Mouse (Mus musculus) lung, postnatal 0 days (tissue): ENCODE results near the gene Adamts7. TPM values are rescaled to one million over a fixed set of nuclear protein-coding genes. Genes with fewer than 3 reads are reported as not detected.
A peak's percentile ranks its signal among the peaks of the same experiment; 100 is the strongest.

Source experiments
- ATAC-seq: fragments of 200-750 bp; cut with Nextera tagmentation; 2 replicates; pipeline ENCODE4 v1.8.0; 2017; ENCODE audit warnings: moderate library complexity
- DNase-seq: peaks from one replicate; pipeline ENCODE4 v3.0.0-alpha.2; 2016; ENCODE audit warnings: low spot score
- H3K27ac ChIP-seq: fragments of 300-500 bp; sonication (generic); 2 replicates; pipeline ENCODE4 v1.5.1; 2014; ENCODE audit warnings: antibody characterized with exemption, mild to moderate bottlenecking, low read length, mixed read lengths
- H3K27me3 ChIP-seq: fragments of 300-500 bp; sonication (generic); replicated peaks from 2 replicates; pipeline ENCODE4 v1.6.1; 2014; ENCODE audit warnings: low read length, mixed read lengths; ENCODE audit not compliant: insufficient read depth
- H3K36me3 ChIP-seq: fragments of 300-500 bp; sonication (generic); 2 replicates; pipeline ENCODE4 v1.6.1; 2014; ENCODE audit warnings: low read length, mixed read lengths; ENCODE audit not compliant: insufficient read depth
- H3K4me1 ChIP-seq: fragments of 300-500 bp; sonication (generic); 2 replicates; pipeline ENCODE4 v1.6.1; 2014; ENCODE audit warnings: antibody characterized with exemption, low read depth, low read length, mixed read lengths; ENCODE audit not compliant: insufficient read depth
- H3K4me2 ChIP-seq: fragments of 300-500 bp; sonication (generic); replicated peaks from 2 replicates; pipeline ENCODE4 v1.6.1; 2014; ENCODE audit warnings: low read depth, mild to moderate bottlenecking, low read length, moderate library complexity, mixed read lengths
- H3K4me3 ChIP-seq: fragments of 300-500 bp; sonication (generic); 2 replicates; pipeline ENCODE4 v1.5.1; 2014; ENCODE audit warnings: low read depth, low read length
- H3K9ac ChIP-seq: fragments of 300-500 bp; sonication (generic); replicated peaks from 2 replicates; pipeline ENCODE4 v1.6.1; 2014; ENCODE audit warnings: low read depth, mild to moderate bottlenecking
- H3K9me3 ChIP-seq: fragments of 300-500 bp; sonication (generic); 2 replicates; pipeline ENCODE4 v1.6.1; 2016; ENCODE audit warnings: low read length, mixed read lengths
- CTCF ChIP-seq: IDR thresholded peaks from 2 replicates; pipeline ENCODE4 v1.5.1; 2016; ENCODE audit warnings: antibody characterized with exemption, mild to moderate bottlenecking
- EP300 ChIP-seq: IDR thresholded peaks from 2 replicates; pipeline ENCODE4 v1.6.1; 2016; ENCODE audit warnings: antibody characterized with exemption, mild to moderate bottlenecking, control low read depth
- WGBS: fragments of 180-500 bp; shearing (Covaris S2); extraction: QIAGEN DNeasy Blood & Tissue Kit; methylation state at CpG from one replicate; pipeline ENCODE4 v1.1.7; 2014; 5-methylcytosine and 5-hydroxymethylcytosine counted together
- polyA plus RNA-seq: library from polyadenylated mRNA; unstranded; fragments of >200 nt; fragmentation: Nextera tagmentation; extraction: Ambion mirVana; gene quantifications from 2 replicates; pipeline ENCODE4 v1.2.1, GENCODE M21; 2015

Gene Adamts7
- polyA plus RNA-seq, 1 experiment from 2014 or later = 4.1 TPM

DNA sequence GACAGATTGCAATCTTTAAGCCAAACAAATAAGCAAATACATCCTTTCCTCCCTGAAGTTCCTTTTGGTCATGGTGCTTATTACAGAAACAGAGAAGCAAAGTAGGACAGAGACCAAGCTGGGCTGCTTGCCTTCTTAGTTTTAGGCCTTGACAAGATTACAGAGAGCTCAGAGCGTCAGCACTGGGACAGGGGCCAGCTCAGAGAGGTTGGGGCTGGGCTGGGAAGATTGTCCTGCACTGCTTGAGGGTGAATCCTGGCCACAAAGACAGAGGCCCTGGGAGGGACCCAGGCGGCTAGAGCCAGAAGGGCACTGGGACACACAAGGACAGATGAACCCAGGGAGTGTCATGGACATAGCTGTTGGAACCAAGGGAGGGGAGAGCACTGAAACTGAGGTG lies 17.1 kb upstream of the Adamts7 start:
- WGBS = 22% methylated on average over 2 of the region's 2 CpGs
- no peaks in the 10 kb centered on the region for H3K4me1 ChIP-seq
- no peak overlapping the region for H3K4me3 ChIP-seq
- no peak overlapping the region for H3K4me2 ChIP-seq
- no peaks in the 10 kb centered on the region for H3K9me3 ChIP-seq
- H3K27ac ChIP-seq = no peak overlapping the region
- no peaks in the 10 kb centered on the region for H3K27me3 ChIP-seq
- no peak overlapping the region for H3K9ac ChIP-seq
- ATAC-seq = peak; percentile 30; the same call in 1 of the 2 replicates
- no peaks in the 10 kb centered on the region for H3K36me3 ChIP-seq
- DNase-seq = no peak
- TF ChIP-seq EP300 (no peak), CTCF (no peak)

DNA sequence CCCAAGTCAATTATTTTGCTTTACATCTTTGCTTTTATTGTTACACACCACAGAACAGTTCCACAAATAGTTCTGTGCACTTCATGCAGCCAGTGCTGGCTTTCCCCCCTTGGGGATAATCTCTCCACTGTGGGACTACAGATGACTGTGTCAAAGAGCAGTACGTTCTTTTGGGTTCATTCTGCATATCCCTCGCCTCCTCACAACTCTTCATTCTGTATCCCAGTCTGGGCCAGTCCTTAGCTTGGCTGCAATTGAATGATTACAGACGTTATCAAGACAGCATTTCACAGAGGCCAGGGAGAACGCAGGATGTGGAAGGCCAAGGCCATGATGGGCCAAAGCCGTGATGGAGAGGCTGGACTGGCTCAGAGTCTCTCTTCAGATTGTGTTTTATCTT lies 16.0 kb upstream of the Adamts7 start:
- Histone ChIP-seq H3K27ac (no peak overlapping the region), H3K9ac (no peak overlapping the region), H3K4me2 (no peak overlapping the region), H3K9me3 (no peaks in the 10 kb centered on the region), H3K27me3 (no peaks in the 10 kb centered on the region), H3K4me3 (no peak overlapping the region), H3K36me3 (no peaks in the 10 kb centered on the region), H3K4me1 (no peaks in the 10 kb centered on the region)
- TF ChIP-seq CTCF (no peak), EP300 (no peak)
- WGBS = 60% methylated on average over 5 of the region's 5 CpGs
- no peak for DNase-seq
- ATAC-seq = no peak

DNA sequence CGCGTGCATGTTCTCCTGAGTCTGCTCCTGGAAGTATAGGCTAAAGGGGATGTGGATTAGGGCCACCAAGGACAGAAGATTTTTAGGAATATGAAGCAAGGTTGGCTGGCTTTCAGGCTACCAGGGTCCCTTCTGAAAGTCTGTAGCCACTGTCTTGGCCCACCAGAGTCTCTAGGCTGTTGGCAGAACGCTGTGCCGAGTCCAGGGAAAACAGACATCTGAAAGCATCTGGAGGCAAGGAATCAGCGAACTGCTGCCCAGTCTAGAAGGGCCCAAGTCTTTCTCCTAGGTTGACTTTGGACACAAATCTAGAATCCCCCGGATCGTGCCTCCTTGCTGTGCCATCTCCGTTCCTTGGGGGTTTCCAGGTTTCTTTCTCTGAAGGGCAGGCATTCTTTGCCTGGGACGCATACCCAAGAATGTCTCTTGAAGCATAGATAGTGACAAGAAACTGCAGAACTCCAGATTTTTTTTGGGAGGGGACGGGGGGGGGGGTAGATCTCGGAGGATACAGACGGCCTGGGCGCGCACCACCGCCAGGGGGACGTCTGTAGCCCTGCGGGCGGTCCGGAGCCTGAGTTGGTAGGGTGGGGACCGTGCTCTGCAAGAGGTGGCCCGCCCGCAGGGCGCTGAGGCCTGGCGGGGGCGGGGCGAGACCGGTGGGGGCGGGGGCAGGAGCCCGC lies 485 bp upstream of the Adamts7 start:
- ATAC-seq (peak; percentile 94), DNase-seq (peak; percentile 85)
- Histone ChIP-seq H3K36me3 (no peaks in the 10 kb centered on the region), H3K4me3 (peak overlapping the region; percentile 52), H3K9me3 (no peaks in the 10 kb centered on the region), H3K4me2 (peak overlapping the region; percentile 89), H3K27ac (no peak overlapping the region), H3K27me3 (no peaks in the 10 kb centered on the region), H3K4me1 (0 out of 2 replicates have a peak, but pooled peaks cover 3% of the 10 kb centered on the region), H3K9ac (no peak overlapping the region)
- TF ChIP-seq EP300 (no peak), CTCF (peak; percentile 69)
- 7% methylated on average over 25 of the region's 29 CpGs for WGBS

DNA sequence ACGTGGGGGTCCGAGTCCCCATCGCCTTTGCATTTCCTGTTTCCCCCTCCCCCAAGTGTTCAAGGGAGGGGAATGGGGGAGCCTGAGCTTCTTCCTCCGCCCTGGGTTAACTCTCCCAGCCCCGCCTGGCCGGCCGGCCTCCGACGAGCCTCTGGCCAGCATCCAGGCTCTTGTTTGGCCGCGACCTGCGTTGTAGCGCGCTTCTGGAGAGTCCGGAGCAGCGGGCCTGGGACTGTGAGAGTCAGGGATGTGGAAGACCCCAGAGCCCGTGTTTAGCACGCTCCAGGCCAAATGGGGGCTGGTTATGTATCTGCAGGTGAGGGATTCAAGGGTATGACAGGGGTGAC lies 853 bp downstream of the Adamts7 start:
- no peak overlapping the region for H3K27ac ChIP-seq
- 0 out of 2 replicates have a peak, but pooled peaks cover 3% of the 10 kb centered on the region for H3K4me1 ChIP-seq
- TF ChIP-seq CTCF = no peak
- TF ChIP-seq EP300 = no peak
- 0% methylated on average over 18 of the region's 18 CpGs for WGBS
- no peaks in the 10 kb centered on the region for H3K27me3 ChIP-seq
- ATAC-seq (peak; percentile 31), DNase-seq (peak; percentile 57)
- no peak overlapping the region for H3K9ac ChIP-seq
- peak overlapping the region; percentile 52 for H3K4me3 ChIP-seq
- no peaks in the 10 kb centered on the region for H3K9me3 ChIP-seq
- peak overlapping the region; percentile 89 for H3K4me2 ChIP-seq
- no peaks in the 10 kb centered on the region for H3K36me3 ChIP-seq

DNA sequence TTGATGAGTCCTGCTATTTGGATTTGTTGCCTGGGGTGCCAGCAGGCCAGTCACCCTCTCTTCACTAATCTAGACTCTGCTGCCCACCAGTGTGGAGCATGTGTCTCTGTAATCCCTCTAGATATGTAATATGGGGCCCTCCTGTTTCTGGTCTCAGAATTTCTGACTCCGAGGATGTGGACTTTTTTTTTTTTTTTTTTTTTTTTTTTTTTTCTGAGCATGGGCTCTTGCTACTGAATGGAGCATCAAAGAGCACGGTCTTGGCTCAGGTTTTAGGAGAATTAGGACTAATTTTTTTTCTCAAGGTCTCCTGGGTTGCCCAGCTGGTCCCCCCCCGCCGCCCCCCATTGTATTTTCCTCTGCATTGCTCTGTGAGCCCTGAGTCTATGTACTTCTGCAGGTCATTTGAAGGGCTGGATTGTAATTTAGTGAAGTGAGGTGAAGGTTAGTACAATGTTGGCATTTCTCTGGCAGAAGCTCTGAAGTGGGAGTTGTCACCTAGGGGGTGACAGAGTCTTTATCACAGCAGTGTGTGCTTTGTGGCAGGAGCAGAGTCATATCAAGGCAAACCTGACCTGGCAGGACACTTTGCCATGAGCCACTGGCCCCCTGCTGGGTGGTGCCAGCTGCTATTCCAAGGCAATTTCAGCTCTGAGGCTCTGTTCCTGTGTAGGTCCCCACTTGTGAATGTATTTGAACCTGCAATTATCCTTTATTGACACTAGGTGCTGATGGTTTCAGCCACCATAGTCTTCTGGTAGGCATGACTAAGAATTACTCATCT lies 2.0 kb downstream of the Adamts7 start:
- no peak for ATAC-seq
- H3K4me3 ChIP-seq = no peak overlapping the region
- H3K9ac ChIP-seq = no peak overlapping the region
- 0 out of 2 replicates have a peak, but pooled peaks cover 3% of the 10 kb centered on the region for H3K4me1 ChIP-seq
- no peak overlapping the region for H3K27ac ChIP-seq
- TF ChIP-seq EP300 (no peak), CTCF (peak; percentile 14)
- no peaks in the 10 kb centered on the region for H3K27me3 ChIP-seq
- no peak for DNase-seq
- H3K36me3 ChIP-seq = no peaks in the 10 kb centered on the region
- no peak overlapping the region for H3K4me2 ChIP-seq
- H3K9me3 ChIP-seq = no peaks in the 10 kb centered on the region
- WGBS = 56% methylated on average over 4 of the region's 4 CpGs

DNA sequence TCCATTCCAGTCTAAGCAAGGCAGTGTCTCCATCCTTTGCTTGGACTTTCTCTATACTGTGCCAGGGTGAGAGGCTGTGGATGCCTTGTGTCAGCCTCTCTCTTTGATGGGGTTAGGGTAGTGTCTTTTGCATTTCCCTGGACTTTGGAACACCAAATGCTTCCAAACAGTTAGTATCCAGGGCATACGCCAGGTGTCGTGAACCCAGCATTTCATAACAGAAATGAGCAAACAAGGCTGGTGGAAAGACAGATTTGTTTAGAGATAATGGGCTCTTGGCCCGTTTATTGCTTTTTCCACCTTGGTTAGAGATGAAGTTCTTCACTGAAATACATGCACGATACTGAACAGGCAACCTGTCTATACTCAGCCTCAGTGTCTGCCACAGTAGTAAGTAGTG lies 2.7 kb downstream of the Adamts7 start:
- Histone ChIP-seq H3K27ac (no peak overlapping the region), H3K4me2 (no peak overlapping the region), H3K4me3 (no peak overlapping the region), H3K27me3 (no peaks in the 10 kb centered on the region), H3K4me1 (0 out of 2 replicates have a peak, but pooled peaks cover 3% of the 10 kb centered on the region), H3K9me3 (no peaks in the 10 kb centered on the region), H3K36me3 (no peaks in the 10 kb centered on the region), H3K9ac (no peak overlapping the region)
- WGBS = 81% methylated on average over 4 of the region's 4 CpGs
- no peak for ATAC-seq
- no peak for DNase-seq
- no peak for TF ChIP-seq EP300
- TF ChIP-seq CTCF = no peak
